Mouse (Mus musculus): ENCODE results near the gene Scaf4.

DNA sequence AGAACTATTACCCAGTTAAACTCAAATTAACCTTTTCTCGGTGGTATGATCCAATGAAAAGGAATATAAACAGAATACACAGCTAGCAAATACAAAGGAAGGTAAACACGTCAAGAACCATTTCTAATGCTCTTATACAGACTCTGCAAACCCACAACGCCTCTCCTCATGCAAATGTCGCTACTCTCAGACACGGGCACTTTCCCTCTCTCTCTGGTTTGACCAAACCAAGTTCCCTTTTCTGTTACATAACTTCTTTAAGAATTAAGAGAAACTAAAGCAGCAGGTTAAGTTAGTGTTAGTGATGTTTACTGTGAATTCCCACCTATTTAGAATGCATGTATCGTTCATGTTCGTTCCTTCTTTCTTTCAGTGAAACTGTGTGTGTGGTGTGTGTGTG, 25.4 kb downstream of the Scaf4 start:
- TF ChIP-seq CTCF (IDR thresholded peaks at IDR 0.05; ENCODE audit: control insufficient read depth, insufficient read depth, insufficient read length): no peak
- no peak for TF ChIP-seq CEBPB (IDR thresholded peaks at IDR 0.05; ENCODE audit: low read depth)
- no peak for TF ChIP-seq USF1 (IDR thresholded peaks at IDR 0.05; ENCODE audit: low read depth)
- no peak for TF ChIP-seq MAX (IDR thresholded peaks at IDR 0.05)
- TF ChIP-seq MYOG (IDR thresholded peaks at IDR 0.05; ENCODE audit: control insufficient read depth, extremely low read depth, insufficient read length): no peak
